Mouse (Mus musculus) heart, postnatal 0 days (tissue): ENCODE results near the gene Sla2.

Experiments used
- CTCF ChIP-seq: IDR thresholded peaks from 2 replicates; pipeline ENCODE4 v1.5.1; 2016; ENCODE audit warnings: antibody characterized with exemption, control low read depth, low read depth
- EP300 ChIP-seq: IDR thresholded peaks from 2 replicates; pipeline ENCODE4 v1.6.1; 2016; ENCODE audit warnings: antibody characterized with exemption, low read depth

DNA sequence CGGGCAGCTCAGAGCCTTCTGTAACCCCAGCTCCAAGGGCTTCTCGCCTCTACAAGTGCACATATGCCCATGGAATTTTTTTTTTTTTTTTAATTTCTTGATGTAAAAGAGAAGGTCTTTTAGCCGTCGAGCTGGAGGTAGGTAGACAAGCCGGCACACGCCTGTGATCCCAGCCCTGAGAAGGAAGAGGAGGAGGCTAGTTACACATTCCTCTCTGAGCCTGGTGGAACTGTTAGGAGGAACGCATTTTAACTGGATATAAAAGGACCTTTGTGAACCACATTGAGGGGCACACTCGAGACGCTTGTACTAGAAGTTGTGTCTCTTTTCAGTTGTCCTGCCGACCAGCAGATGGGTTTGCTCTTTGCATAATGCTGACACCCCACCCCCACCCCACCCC, 42.3 kb downstream of the Sla2 start:
- TF ChIP-seq CTCF: no peak
- no peak for TF ChIP-seq EP300
